Mouse (Mus musculus): ENCODE measurements around the gene Slc22a23.

Slc22a23 gene

GRCm38 (mm10) chr13:34185371-34185770 lies 159.6 kb downstream of the Slc22a23 start:
- DNase-seq (ENCODE audit: low read depth in 2 of 2, low spot score in 2 of 2) = no peak

- no peak for DNase-seq (ENCODE audit: low read depth in 2 of 2, low spot score in 2 of 2)
Measured at GRCm38 (mm10) chr13:34181624-34182023, 163.4 kb downstream of the Slc22a23 start.

GRCm38 (mm10) chr13:34174025-34174424 lies 171.0 kb downstream of the Slc22a23 start:
- no peak for DNase-seq (ENCODE audit: low read depth in 2 of 2, low spot score in 2 of 2)

GRCm38 (mm10) chr13:34163304-34163975 lies 181.5 kb downstream of the Slc22a23 start:
- no peak for DNase-seq (ENCODE audit: low read depth in 2 of 2, low spot score in 2 of 2)

GRCm38 (mm10) chr13:34162491-34163303 lies 182.3 kb downstream of the Slc22a23 start, which contains the start of gene Psmg4:
Gene Psmg4, plus strand, starts transcription at chr13:34162964.
- peak; percentile 90 to 97 for DNase-seq (ENCODE audit: low read depth in 2 of 2, low spot score in 2 of 2)

GRCm38 (mm10) chr13:34159926-34160325 lies 185.1 kb downstream of the Slc22a23 start:
- no peak for DNase-seq (ENCODE audit: low read depth in 2 of 2, low spot score in 2 of 2)

GRCm38 (mm10) chr13:34157596-34158157 lies 187.3 kb downstream of the Slc22a23 start:
- DNase-seq (ENCODE audit: low read depth in 2 of 2, low spot score in 2 of 2) = no peak

- no peak for DNase-seq (ENCODE audit: low read depth in 2 of 2, low spot score in 2 of 2)
Measured at GRCm38 (mm10) chr13:34156840-34157185, 188.2 kb downstream of the Slc22a23 start.

- no peak for DNase-seq (ENCODE audit: low read depth in 2 of 2, low spot score in 2 of 2)
Measured at GRCm38 (mm10) chr13:34156133-34156839, 188.7 kb downstream of the Slc22a23 start.

- DNase-seq (ENCODE audit: low read depth in 2 of 2, low spot score in 2 of 2) = peak; percentile 54 to 74
Measured at GRCm38 (mm10) chr13:34154931-34155272, 190.1 kb downstream of the Slc22a23 start.

GRCm38 (mm10) chr13:34154217-34154930 lies 190.6 kb downstream of the Slc22a23 start:
- peak; percentile 48 to 72 for DNase-seq (ENCODE audit: low read depth in 2 of 2, low spot score in 2 of 2)

- no peak for DNase-seq (ENCODE audit: low read depth in 2 of 2, low spot score in 2 of 2)
Measured at GRCm38 (mm10) chr13:34153254-34154011, 191.5 kb downstream of the Slc22a23 start.

GRCm38 (mm10) chr13:34152695-34153094 lies 192.3 kb downstream of the Slc22a23 start:
- DNase-seq (ENCODE audit: low read depth in 2 of 2, low spot score in 2 of 2) = no peak

- DNase-seq (ENCODE audit: low read depth in 2 of 2, low spot score in 2 of 2) = no peak
Measured at GRCm38 (mm10) chr13:34151425-34151824, 193.6 kb downstream of the Slc22a23 start.

- DNase-seq (ENCODE audit: low read depth in 2 of 2, low spot score in 2 of 2) = no peak
Measured at GRCm38 (mm10) chr13:34150271-34151027, 194.5 kb downstream of the Slc22a23 start.

GRCm38 (mm10) chr13:34149463-34150176 lies 195.4 kb downstream of the Slc22a23 start:
- DNase-seq (ENCODE audit: low read depth in 2 of 2, low spot score in 2 of 2) = no peak

GRCm38 (mm10) chr13:34148767-34149392 lies 196.1 kb downstream of the Slc22a23 start:
- DNase-seq (ENCODE audit: low read depth in 2 of 2, low spot score in 2 of 2) = peak; percentile 31 to 37

- no peak for DNase-seq (ENCODE audit: low read depth in 2 of 2, low spot score in 2 of 2)
Measured at GRCm38 (mm10) chr13:34148181-34148580, 196.8 kb downstream of the Slc22a23 start.
